Mouse (Mus musculus) retina, postnatal 7 days (tissue): Measurements from ENCODE around the gene Bicra.
A peak's percentile ranks its signal among the peaks of the same experiment; 100 is the strongest.

ENCODE experiments used
- DNase-seq: peaks from one replicate; pipeline ENCODE4 v3.0.0-alpha.2; 2012; ENCODE audit warnings: low read depth, low spot score

The Bicra gene

DNA sequence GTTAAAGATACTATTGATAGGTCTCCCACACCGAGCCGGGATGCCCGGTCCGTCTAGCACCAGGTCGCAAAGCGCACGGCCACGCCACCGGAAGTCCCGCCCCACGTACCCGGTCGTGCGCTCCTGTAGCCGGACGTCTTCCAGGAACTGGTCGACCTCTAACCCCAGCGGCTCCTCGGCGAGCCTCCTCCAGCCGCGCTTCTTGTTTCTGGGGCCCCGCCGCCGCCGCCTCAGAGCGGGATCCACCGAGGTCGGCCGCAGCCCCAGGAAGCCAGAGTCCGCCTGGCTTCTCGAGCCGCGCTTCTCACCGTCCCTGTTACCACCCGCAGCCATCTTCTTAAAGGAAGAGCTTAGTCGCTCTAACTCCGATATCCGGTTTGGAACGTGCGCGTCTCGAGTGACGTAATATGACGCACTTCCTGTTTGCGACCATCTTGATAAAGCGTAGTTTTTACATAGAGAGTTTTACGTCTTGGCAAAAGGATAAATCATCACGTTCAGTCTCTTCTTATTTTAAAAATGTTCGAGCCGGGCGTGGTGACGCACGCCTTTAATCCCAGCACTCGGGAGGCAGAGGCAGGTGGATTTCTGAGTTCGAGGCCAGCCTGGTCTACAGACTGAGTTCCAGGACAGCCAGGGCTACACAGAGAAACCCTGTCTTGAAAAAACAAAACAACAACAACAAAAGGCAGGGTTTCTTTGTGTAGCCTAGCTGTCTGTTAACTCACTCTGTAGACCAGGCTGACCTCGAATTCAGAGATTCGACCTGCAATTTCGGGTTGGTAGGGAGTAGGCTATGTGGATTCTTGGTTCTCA, 101.8 kb downstream of the Bicra start, which contains the start of gene Nop53:
TSS of gene Nop53 (minus strand) at position 354 of the 816 bp plus-strand sequence.
- DNase-seq = peak; percentile 96

DNA sequence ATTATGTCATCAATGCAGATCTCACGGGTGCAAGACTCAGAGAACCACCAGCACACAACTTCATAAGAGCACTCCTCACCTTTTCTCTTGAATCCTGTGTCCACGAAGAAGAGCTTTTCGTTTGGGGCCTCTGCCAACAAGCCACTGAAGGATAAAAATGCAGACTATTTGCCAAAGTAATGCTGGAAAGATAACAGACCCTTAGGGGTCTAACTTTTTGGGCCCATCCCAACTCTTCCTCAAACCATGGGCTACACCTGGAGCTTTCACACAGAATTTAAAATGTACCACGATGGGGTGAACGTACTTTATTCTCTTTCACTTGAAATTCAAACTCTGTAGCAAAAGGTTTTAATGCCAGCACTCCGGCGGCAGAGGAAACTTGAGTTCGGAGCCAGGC, 102.5 kb downstream of the Bicra start:
- no peak for DNase-seq

GRCm38 (mm10) chr7:15944311-15944710, 103.4 kb downstream of the Bicra start:
- no peak for DNase-seq

GRCm38 (mm10) chr7:15938621-15939020, 109.1 kb downstream of the Bicra start:
- DNase-seq = no peak

DNA sequence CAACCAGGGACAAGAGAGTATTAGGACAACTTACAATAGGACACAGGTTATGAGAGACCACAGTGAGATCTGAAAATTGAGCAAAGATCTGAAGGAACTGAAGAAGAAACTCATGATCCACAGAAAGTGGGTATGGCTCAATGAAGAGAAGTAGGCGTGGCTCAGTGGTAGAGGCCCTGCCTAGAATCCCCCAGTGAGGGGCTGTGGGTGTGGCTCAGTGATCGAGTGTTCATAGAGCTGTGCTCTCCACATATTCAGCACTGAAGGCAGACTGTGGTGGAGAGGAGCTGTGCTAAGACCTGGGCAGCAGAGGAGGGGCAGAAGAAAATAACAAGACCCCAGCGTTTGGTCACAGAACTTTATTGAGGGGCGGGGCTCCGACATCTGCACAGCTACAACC, 110.2 kb downstream of the Bicra start:
- no peak for DNase-seq

- DNase-seq = no peak
These were observed 114.0 kb downstream of the Bicra start for GRCm38 (mm10) chr7:15933437-15934359.

DNA sequence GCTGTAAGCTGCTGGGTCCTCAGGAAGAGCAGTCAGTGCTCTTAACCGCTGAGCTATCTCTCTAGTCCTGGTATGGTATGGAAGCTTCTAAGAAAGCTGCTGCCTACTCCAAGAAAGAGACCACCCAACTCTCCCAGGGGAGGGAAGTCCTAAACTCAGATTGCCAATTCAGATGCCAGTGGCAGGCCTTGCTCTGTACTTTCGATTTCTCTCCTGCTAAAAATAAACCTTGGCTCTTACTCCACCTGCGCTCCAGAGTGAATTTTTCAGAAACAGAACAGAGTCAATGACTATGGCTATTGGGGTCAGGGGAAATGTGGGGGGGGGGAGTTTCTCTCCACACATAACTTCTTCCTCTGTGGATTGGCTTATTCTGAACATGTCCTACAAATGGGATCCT, 116.1 kb downstream of the Bicra start:
- DNase-seq = no peak

GRCm38 (mm10) chr7:15930543-15930942, 117.2 kb downstream of the Bicra start:
- no peak for DNase-seq

DNA sequence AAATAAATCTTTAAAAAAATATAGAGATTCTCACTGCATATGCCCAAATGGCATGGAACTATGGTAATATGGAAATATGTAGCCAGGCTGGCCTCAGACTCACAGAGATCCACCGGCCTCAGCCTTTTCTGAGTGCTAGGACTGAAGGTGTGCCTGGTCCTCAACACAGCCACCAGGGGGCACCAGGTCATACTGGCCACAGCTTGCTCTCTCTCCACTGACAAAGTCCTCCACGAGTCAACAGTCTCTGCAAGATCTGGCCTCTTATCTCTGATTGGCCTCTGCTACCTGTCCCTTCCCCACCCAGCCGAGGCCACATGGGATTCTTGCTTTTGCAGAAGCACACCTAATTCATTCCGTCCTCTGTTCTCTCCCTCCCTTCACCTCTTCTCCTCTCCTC, 117.8 kb downstream of the Bicra start:
- DNase-seq = no peak

GRCm38 (mm10) chr7:15922220-15922773, 125.4 kb downstream of the Bicra start, which contains the start of gene Selenow:
Gene Selenow, minus strand, starts transcription at chr7:15922402.
- peak; percentile 87 for DNase-seq

DNA sequence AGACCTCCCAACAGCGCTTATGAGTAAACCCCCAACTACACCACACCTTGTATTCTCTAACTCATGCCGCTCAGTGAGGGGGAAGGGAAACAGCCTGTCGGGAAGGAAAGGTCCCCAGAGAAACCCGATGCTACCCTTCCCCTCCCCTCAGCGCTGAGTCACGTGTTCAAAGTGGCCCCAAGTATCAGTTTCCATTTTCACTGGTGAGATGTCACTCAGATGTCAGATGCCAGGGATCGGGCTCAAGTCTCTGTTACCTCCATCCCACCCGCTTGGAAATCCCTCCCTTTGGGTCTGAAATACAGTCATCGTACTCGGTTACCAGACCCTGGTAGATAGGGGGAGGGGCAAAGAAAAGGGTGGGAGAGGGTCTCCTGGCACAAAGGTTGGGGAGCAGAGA, 125.9 kb downstream of the Bicra start:
- DNase-seq = no peak
